In the genomic region with DNA sequence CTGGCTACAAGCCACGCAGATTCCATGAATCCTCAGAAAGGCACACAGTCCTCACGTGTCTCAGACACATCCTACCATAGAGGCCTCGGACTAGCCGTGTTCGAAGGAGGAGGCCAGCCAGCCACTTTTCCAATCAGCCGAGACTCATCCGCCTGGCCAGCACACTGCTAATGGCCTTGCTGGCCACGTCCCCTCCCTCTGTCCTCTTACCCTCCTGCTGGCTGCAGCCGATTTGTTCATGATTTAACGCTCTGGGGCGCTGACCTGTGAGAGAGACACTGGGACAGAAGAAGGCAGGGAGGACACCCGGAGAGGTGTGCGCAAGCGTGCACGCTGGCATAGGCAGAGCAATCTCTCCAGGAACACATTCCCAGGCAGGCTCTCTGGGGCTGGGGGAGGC, we compare ENCODE assay signal across 18 mouse cellular contexts.
DNase-seq lines count a peak whose midpoint lies in the region; ATAC-seq lines count a peak whose summit lies in the region.
"Had no signal": no experiment of that assay in that cellular context is flagged by ENCODE, and none has a peak within 500 bp of the region (broad histone marks: within the 10 kb centered on the region; RNA-seq: fewer than 3 reads in every experiment).

No protein-coding gene starts in this region.

- peaks cover 39% of the 10 kb centered on the region for H3K27me3 ChIP-seq in hindbrain, embryonic 10.5 days (ENCODE audit: insufficient read depth, poor library complexity, severe bottlenecking)
- H3K27me3 ChIP-seq in hindbrain, embryonic 14.5 days (ENCODE audit: control insufficient read depth, insufficient read depth, low read length) = peaks cover 34% of the 10 kb centered on the region
- H3K27me3 ChIP-seq in kidney, embryonic 16.5 days (ENCODE audit: insufficient read depth, low read length) = peaks cover 11% of the 10 kb centered on the region; the same call in 1 of the 2 replicates

- H3K27ac ChIP-seq in hindbrain, embryonic 10.5 days = 0 out of 2 replicates have a peak overlapping the region, but pooled peaks have one; percentile 1
- H3K27ac ChIP-seq in hindbrain, embryonic 14.5 days = no peak overlapping the region
- H3K27ac ChIP-seq in kidney, embryonic 16.5 days (ENCODE audit: low read length) = no peak overlapping the region
- H3K27ac ChIP-seq: embryonic facial prominence, embryonic 10.5 days; heart, embryonic 10.5 days; hindbrain, embryonic 13.5 days had no signal

- H3K9me3 ChIP-seq in hindbrain, embryonic 10.5 days = no peaks in the 10 kb centered on the region
- H3K9me3 ChIP-seq in hindbrain, embryonic 14.5 days (ENCODE audit: control insufficient read depth, low read length) = no peaks in the 10 kb centered on the region
- H3K9me3 ChIP-seq in kidney, embryonic 16.5 days (ENCODE audit: low read length) = peaks cover 4% of the 10 kb centered on the region; the same call in 1 of the 2 replicates
- H3K9me3 ChIP-seq: embryonic facial prominence, embryonic 10.5 days; heart, embryonic 10.5 days; hindbrain, embryonic 13.5 days had no signal

- H3K36me3 ChIP-seq in hindbrain, embryonic 10.5 days = no peaks in the 10 kb centered on the region
- H3K36me3 ChIP-seq in hindbrain, embryonic 14.5 days (replicated peaks; ENCODE audit: control insufficient read depth, insufficient read depth) = no peaks in the 10 kb centered on the region
- H3K36me3 ChIP-seq in kidney, embryonic 16.5 days (ENCODE audit: insufficient read depth, low read length) = no peaks in the 10 kb centered on the region
- H3K36me3 ChIP-seq: embryonic facial prominence, embryonic 10.5 days; heart, embryonic 10.5 days; hindbrain, embryonic 13.5 days had no signal

- no peak overlapping the region for H3K4me3 ChIP-seq in hindbrain, embryonic 10.5 days
- no peak overlapping the region for H3K4me3 ChIP-seq in hindbrain, embryonic 14.5 days (replicated peaks; ENCODE audit: low read length)
- H3K4me3 ChIP-seq in kidney, embryonic 16.5 days (ENCODE audit: low read length) = no peak overlapping the region
- H3K4me3 ChIP-seq: embryonic facial prominence, embryonic 10.5 days; heart, embryonic 10.5 days; hindbrain, embryonic 13.5 days had no signal

- no peak overlapping the region for H3K9ac ChIP-seq in hindbrain, embryonic 14.5 days
- H3K9ac ChIP-seq in kidney, embryonic 16.5 days (replicated peaks; ENCODE audit: low read length) = no peak overlapping the region
- H3K9ac ChIP-seq: hindbrain, embryonic 13.5 days had no signal

- no peak for ATAC-seq in hindbrain, embryonic 14.5 days (ENCODE audit: low FRiP score)
- ATAC-seq in kidney, embryonic 16.5 days (ENCODE audit: low FRiP score, low TSS enrichment) = no peak
- ATAC-seq: forebrain, embryonic 14.5 days had no signal

- H3K4me2 ChIP-seq in hindbrain, embryonic 14.5 days (replicated peaks) = no peak overlapping the region
- H3K4me2 ChIP-seq in kidney, embryonic 16.5 days (replicated peaks; ENCODE audit: low read depth, low read length) = no peak overlapping the region
- H3K4me2 ChIP-seq: hindbrain, embryonic 13.5 days had no signal

- peaks cover 44% of the 10 kb centered on the region for H3K4me1 ChIP-seq in hindbrain, embryonic 10.5 days (replicated peaks)
- 0 out of 2 replicates have a peak, but pooled peaks cover 5% of the 10 kb centered on the region for H3K4me1 ChIP-seq in hindbrain, embryonic 14.5 days (replicated peaks; ENCODE audit: control insufficient read depth, insufficient read depth, low read length)
- 0 out of 2 replicates have a peak, but pooled peaks cover 5% of the 10 kb centered on the region for H3K4me1 ChIP-seq in kidney, embryonic 16.5 days (ENCODE audit: insufficient read depth, low read length)

- DNase-seq in hindbrain, embryonic 10.5 days (ENCODE audit: low spot score) = no peak
- no peak for DNase-seq in hindbrain, embryonic 14.5 days (ENCODE audit: low spot score)
- peak; percentile 3 to 9 for DNase-seq in kidney, adult 8-10 months
- DNase-seq in kidney, postnatal 36 days = peak; percentile 13 to 28
- DNase-seq in retina, embryonic 14.5 days (ENCODE audit: low spot score) = peak; percentile 62
- DNase-seq in thymus, postnatal 0 days (ENCODE audit: low spot score) = no peak
- DNase-seq: adrenal gland, postnatal 10 days; cerebellum, adult 11-12 months; cerebellum, adult 9-10 months; cerebellum, postnatal 25 days; heart, adult 18-20 months; heart, postnatal 10 days; heart, postnatal 4 days had no signal

- 70% methylated on average over 15 of the region's 15 CpGs for WGBS in hindbrain, embryonic 10.5 days
- WGBS in hindbrain, embryonic 14.5 days = 46% methylated on average over 15 of the region's 15 CpGs
- WGBS in kidney, embryonic 16.5 days = 42% methylated on average over 15 of the region's 15 CpGs

Comparison
In these comparisons a context has a peak if more than half of its experiments do, and no peak if none do; other contexts are left out.
1. DNase-seq: peak in kidney, adult 8-10 months (2 of 2), kidney, postnatal 36 days (2 of 2) and retina, embryonic 14.5 days (single experiment); none in hindbrain, embryonic 10.5 days (single experiment), hindbrain, embryonic 14.5 days (single experiment) and thymus, postnatal 0 days (single experiment).